14 mouse cellular contexts compared by ENCODE assay signal in genomic region chr4:59322733-59323132, GRCm38 (mm10).
DNase-seq lines count a peak whose midpoint lies in the region; ATAC-seq and TF ChIP-seq lines count a peak whose summit lies in the region.
"Had no signal": no experiment of that assay in that cellular context is flagged by ENCODE, and none has a peak within 500 bp of the region (broad histone marks: within the 10 kb centered on the region; RNA-seq: fewer than 3 reads in every experiment).

No protein-coding gene starts in this region.

- H3K27ac ChIP-seq in heart, embryonic 15.5 days = 0 out of 2 replicates have a peak overlapping the region, but pooled peaks have one; percentile 2
- H3K27ac ChIP-seq in lung, embryonic 16.5 days (ENCODE audit: low read length) = peak overlapping the region; percentile 62
- H3K27ac ChIP-seq in embryonic facial prominence, embryonic 12.5 days = 0 out of 2 replicates have a peak overlapping the region, but pooled peaks have one; percentile 25
- peak overlapping the region; percentile 77 for H3K27ac ChIP-seq in liver, postnatal 0 days (ENCODE audit: low read depth)
- H3K27ac ChIP-seq: forebrain, embryonic 15.5 days; hindbrain, embryonic 13.5 days; neural tube, embryonic 12.5 days had no signal

- 78% methylated on average over 3 of the region's 3 CpGs for WGBS in heart, embryonic 15.5 days
- WGBS in lung, embryonic 16.5 days = 47% methylated on average over 3 of the region's 3 CpGs
- WGBS in embryonic facial prominence, embryonic 12.5 days = 29% methylated on average over 3 of the region's 3 CpGs
- 70% methylated on average over 3 of the region's 3 CpGs for WGBS in liver, postnatal 0 days (ENCODE audit: insufficient replicate concordance)

- H3K9ac ChIP-seq in heart, embryonic 15.5 days = no peak overlapping the region
- no peak overlapping the region for H3K9ac ChIP-seq in lung, embryonic 16.5 days (ENCODE audit: low read length)
- H3K9ac ChIP-seq in embryonic facial prominence, embryonic 12.5 days = no peak overlapping the region
- H3K9ac ChIP-seq in liver, postnatal 0 days (replicated peaks) = no peak overlapping the region
- H3K9ac ChIP-seq: forebrain, embryonic 15.5 days; hindbrain, embryonic 13.5 days; neural tube, embryonic 12.5 days had no signal

- no peak overlapping the region for H3K4me2 ChIP-seq in heart, embryonic 15.5 days
- no peak overlapping the region for H3K4me2 ChIP-seq in lung, embryonic 16.5 days (ENCODE audit: low read depth, low read length)
- no peak overlapping the region for H3K4me2 ChIP-seq in embryonic facial prominence, embryonic 12.5 days (replicated peaks)
- H3K4me2 ChIP-seq in liver, postnatal 0 days (ENCODE audit: low read depth, low read length) = no peak overlapping the region
- H3K4me2 ChIP-seq: forebrain, embryonic 15.5 days; hindbrain, embryonic 13.5 days; neural tube, embryonic 12.5 days had no signal

- H3K9me3 ChIP-seq in heart, embryonic 15.5 days (replicated peaks) = no peaks in the 10 kb centered on the region
- no peaks in the 10 kb centered on the region for H3K9me3 ChIP-seq in lung, embryonic 16.5 days (ENCODE audit: control insufficient read depth, low read length)
- no peaks in the 10 kb centered on the region for H3K9me3 ChIP-seq in embryonic facial prominence, embryonic 12.5 days
- no peaks in the 10 kb centered on the region for H3K9me3 ChIP-seq in liver, postnatal 0 days (ENCODE audit: low read length)
- H3K9me3 ChIP-seq: forebrain, embryonic 15.5 days; hindbrain, embryonic 13.5 days; neural tube, embryonic 12.5 days had no signal

- no peak for TF ChIP-seq EP300 in liver, postnatal 0 days (IDR thresholded peaks at IDR 0.05; ENCODE audit: low read depth)

- no peak overlapping the region for H3K4me3 ChIP-seq in heart, embryonic 15.5 days
- no peak overlapping the region for H3K4me3 ChIP-seq in lung, embryonic 16.5 days (ENCODE audit: low read length)
- H3K4me3 ChIP-seq in embryonic facial prominence, embryonic 12.5 days = no peak overlapping the region
- no peak overlapping the region for H3K4me3 ChIP-seq in liver, postnatal 0 days (ENCODE audit: low read depth, low read length)
- H3K4me3 ChIP-seq: forebrain, embryonic 15.5 days; hindbrain, embryonic 13.5 days; neural tube, embryonic 12.5 days had no signal

- intact Hi-C loops in heart, postnatal 25 days (cut with DNase I) = no loop called here

- DNase-seq in heart, postnatal 25 days (ENCODE audit: low spot score) = no peak
- DNase-seq in lung, postnatal 25 days (ENCODE audit: low spot score) = no peak
- no peak for DNase-seq in liver, postnatal 0 days
- DNase-seq in left cerebral cortex, adult 8-10 months (ENCODE audit: low spot score in 2 of 2) = no peak
- DNase-seq: adrenal gland, adult 8-10 months; cerebellum, adult 11-12 months; right cerebral cortex, postnatal 25 days had no signal

- ATAC-seq in heart, embryonic 15.5 days (replicated peaks; ENCODE audit: insufficient number of reproducible peaks, insufficient read depth, low FRiP score, low read depth) = no peak
- ATAC-seq in lung, embryonic 16.5 days (ENCODE audit: low read depth) = no peak
- ATAC-seq in embryonic facial prominence, embryonic 12.5 days (ENCODE audit: insufficient number of reproducible peaks, insufficient read depth, low FRiP score, low TSS enrichment) = no peak
- ATAC-seq in liver, postnatal 0 days = no peak
- ATAC-seq: forebrain, embryonic 15.5 days; intestine, embryonic 16.5 days had no signal

- peaks cover 15% of the 10 kb centered on the region for H3K4me1 ChIP-seq in heart, embryonic 15.5 days (replicated peaks)
- H3K4me1 ChIP-seq in lung, embryonic 16.5 days (replicated peaks; ENCODE audit: control insufficient read depth, insufficient read depth, low read length) = peaks cover 21% of the 10 kb centered on the region
- H3K4me1 ChIP-seq in embryonic facial prominence, embryonic 12.5 days = peaks cover 22% of the 10 kb centered on the region
- H3K4me1 ChIP-seq in liver, postnatal 0 days (ENCODE audit: insufficient read depth) = peaks cover 33% of the 10 kb centered on the region

- no peak for TF ChIP-seq CTCF in liver, postnatal 0 days (IDR thresholded peaks at IDR 0.05; ENCODE audit: low read depth)

- no peaks in the 10 kb centered on the region for H3K27me3 ChIP-seq in heart, embryonic 15.5 days
- H3K27me3 ChIP-seq in lung, embryonic 16.5 days (ENCODE audit: control insufficient read depth, insufficient read depth, low read depth, low read length) = no peaks in the 10 kb centered on the region
- H3K27me3 ChIP-seq in embryonic facial prominence, embryonic 12.5 days = no peaks in the 10 kb centered on the region
- H3K27me3 ChIP-seq in liver, postnatal 0 days (ENCODE audit: insufficient read depth, low read length) = no peaks in the 10 kb centered on the region
- H3K27me3 ChIP-seq: forebrain, embryonic 15.5 days; hindbrain, embryonic 13.5 days; neural tube, embryonic 12.5 days had no signal

- no peaks in the 10 kb centered on the region for H3K36me3 ChIP-seq in heart, embryonic 15.5 days
- no peaks in the 10 kb centered on the region for H3K36me3 ChIP-seq in lung, embryonic 16.5 days (ENCODE audit: control insufficient read depth, insufficient read depth, low read length)
- H3K36me3 ChIP-seq in embryonic facial prominence, embryonic 12.5 days = no peaks in the 10 kb centered on the region
- H3K36me3 ChIP-seq in liver, postnatal 0 days (replicated peaks; ENCODE audit: insufficient read depth, low read length) = 0 out of 2 replicates have a peak, but pooled peaks cover 3% of the 10 kb centered on the region
- H3K36me3 ChIP-seq: forebrain, embryonic 15.5 days; hindbrain, embryonic 13.5 days; neural tube, embryonic 12.5 days had no signal

Comparison
In these comparisons a context has a peak if more than half of its experiments do, and no peak if none do; other contexts are left out.
1. H3K27ac ChIP-seq: peak in every context shown above with its lines; median percentile 77 in liver, postnatal 0 days; 62 in lung, embryonic 16.5 days; 25 in embryonic facial prominence, embryonic 12.5 days; 2 in heart, embryonic 15.5 days.